Mouse (Mus musculus) brain, embryonic 14.5 days (tissue): ENCODE data around the gene Tmem132a. TPM values are rescaled to one million over a fixed set of nuclear protein-coding genes. Genes with fewer than 3 reads are reported as not detected.
A peak's percentile ranks its signal among the peaks of the same experiment; 100 is the strongest.

Experiments
- DNase-seq: peaks from one replicate; pipeline ENCODE4 v3.0.0-alpha.2; 2011; ENCODE audit warnings: low read depth
- CTCF ChIP-seq: fragments of 200-500 bp; IDR thresholded peaks from 2 replicates; pipeline ENCODE4 v1.5.1; 2012; ENCODE audit warnings: inconsistent platforms, mild to moderate bottlenecking, moderate library complexity, borderline replicate concordance; ENCODE audit not compliant: insufficient read depth, insufficient read length; ENCODE audit errors: extremely low read depth
- POLR2A ChIP-seq: fragments of 200-500 bp; IDR thresholded peaks from 2 replicates; pipeline ENCODE4 v1.6.1; 2012; ENCODE audit warnings: mild to moderate bottlenecking, inconsistent platforms, borderline replicate concordance; ENCODE audit not compliant: poor library complexity, insufficient read depth, insufficient read length, severe bottlenecking; ENCODE audit errors: extremely low read depth
- polyA plus RNA-seq: library from polyadenylated mRNA; depleted of rRNA; stranded (reverse); fragments of >200 nt; gene quantifications from 2 replicates; pipeline ENCODE4 v1.2.3, GENCODE M21; 2012; rRNA removed

Tmem132a gene
- 292 and 301 TPM in 2 replicates for polyA plus RNA-seq

GRCm38 (mm10) chr19:10869886-10870527 is at the start of gene Tmem132a:
Gene Tmem132a (minus strand): TSS chr19:10869940.
- DNase-seq = peak; percentile 57

GRCm38 (mm10) chr19:10918321-10918991 is 48.7 kb upstream of the Tmem132a start:
- no peak for DNase-seq
- TF ChIP-seq POLR2A (no peak), CTCF (no peak)

More at GRCm38 (mm10) chr19:10869886-10870527, at the start of gene Tmem132a:
- TF ChIP-seq POLR2A (no peak), CTCF (no peak)

DNA sequence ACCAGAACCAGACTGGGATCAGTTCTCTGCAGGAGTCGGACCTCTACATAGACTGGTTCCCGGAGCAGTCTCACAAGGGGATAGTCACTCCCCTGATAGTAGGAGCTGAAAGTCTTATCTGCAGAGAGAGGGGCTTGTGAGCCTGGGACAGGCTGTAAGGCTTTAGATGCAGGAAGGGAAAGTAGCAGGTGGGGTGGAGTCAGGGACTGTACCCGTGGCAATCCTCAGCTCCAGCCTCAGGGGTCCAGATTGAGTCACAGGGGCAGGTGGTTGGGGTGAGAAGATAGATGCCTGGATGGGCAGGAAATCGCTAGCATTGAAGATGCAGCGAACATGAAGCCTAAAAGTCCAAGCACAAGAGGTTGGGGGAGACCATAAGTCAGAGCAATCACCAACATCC is 46.8 kb upstream of the Tmem132a start:
- TF ChIP-seq CTCF = no peak
- no peak for TF ChIP-seq POLR2A
- no peak for DNase-seq

DNA sequence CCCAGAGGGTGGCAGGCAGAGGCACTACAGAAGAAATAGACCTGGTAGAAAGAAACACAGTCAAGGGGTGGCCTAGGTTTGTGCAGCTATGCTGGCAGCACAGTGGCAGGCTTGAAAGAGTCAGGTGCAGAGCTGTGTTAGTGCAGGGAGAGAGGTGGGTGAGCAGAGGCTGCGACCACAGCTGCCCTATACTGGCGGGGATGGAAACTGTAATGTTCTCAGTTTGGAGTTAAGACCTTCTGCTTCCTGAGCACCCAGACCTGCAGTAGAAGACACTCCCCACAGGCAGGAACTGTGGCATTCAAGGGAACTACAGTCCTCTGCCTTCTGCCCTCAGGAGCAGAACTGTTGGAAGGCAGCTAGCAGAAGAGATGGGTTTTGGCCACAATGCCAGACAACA is 45.1 kb upstream of the Tmem132a start:
- no peak for DNase-seq
- TF ChIP-seq POLR2A = no peak
- no peak for TF ChIP-seq CTCF

GRCm38 (mm10) chr19:10914291-10914690 is 44.6 kb upstream of the Tmem132a start:
- no peak for DNase-seq
- no peak for TF ChIP-seq CTCF
- no peak for TF ChIP-seq POLR2A

DNA sequence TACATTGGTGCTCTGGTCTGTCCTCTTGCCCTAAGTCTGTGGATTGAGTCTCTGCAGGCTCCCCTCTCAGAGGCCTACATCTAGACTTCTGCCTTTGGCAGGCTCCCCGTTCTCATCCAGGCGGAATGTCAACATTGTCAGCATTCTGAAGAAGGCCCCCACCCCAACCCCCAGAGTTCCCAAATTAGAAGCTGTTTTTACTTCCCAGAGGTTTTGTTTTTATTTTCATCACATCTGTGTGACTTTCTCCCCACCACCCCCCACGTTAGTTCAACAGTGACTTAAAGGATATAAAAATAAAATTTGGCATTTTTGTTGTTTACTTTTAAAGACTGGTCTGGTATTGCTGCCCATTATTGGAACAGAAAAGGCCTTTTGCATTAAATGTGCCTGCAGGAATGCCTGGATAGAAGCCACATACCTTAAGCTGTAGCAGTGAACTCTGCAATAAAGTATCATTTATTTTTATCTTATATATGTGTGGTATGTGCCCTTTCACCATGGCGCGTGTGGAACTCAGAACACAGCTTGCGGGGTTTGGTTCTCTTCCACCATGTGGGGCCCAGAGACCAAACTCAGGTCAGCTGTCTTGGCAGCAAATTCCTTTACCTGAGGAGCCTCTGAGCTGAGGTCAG is 39.5 kb upstream of the Tmem132a start:
- TF ChIP-seq POLR2A (no peak), CTCF (no peak)
- DNase-seq = no peak

DNA sequence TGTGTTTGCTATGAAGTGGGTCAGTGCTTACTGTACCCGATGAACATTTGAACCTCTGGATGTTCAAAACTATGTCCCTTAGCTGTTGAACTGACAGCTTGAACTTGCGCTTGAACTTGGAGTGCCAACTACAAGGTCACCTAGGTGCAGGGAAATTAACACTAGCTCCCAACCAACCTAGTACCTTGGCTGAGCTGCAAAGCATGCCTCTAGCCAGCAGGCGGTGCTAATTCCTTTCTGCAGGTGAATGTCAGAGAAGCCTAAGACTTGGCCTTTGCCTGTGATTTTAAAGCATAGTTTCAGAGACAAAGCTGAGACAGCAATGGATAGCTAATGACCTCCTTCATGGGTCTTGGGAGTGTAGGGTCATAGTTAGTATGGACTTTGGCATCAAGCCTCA is 38.2 kb upstream of the Tmem132a start:
- peak; percentile 48 for DNase-seq
- TF ChIP-seq CTCF (peak; percentile 75), POLR2A (no peak)

DNA sequence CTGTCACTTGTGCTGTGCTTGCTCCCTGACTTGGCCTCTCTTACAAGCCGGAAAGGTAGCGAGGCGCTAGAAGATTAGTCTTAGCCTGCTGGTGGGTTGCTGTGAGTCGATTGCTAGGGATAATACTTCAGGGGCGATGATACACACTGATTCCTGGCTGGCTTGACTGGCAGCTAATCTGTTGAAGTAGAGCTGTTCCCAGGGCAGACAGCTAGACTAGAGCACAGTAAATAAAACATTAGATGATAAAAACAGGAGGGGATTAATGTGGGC is 35.9 kb upstream of the Tmem132a start:
- no peak for DNase-seq

GRCm38 (mm10) chr19:10904927-10905727 is 35.4 kb upstream of the Tmem132a start:
- DNase-seq = peak; percentile 24
- no peak for TF ChIP-seq POLR2A
- no peak for TF ChIP-seq CTCF

More for the DNA sequence above, 35.9 kb upstream of the Tmem132a start:
- TF ChIP-seq POLR2A (no peak), CTCF (no peak)

- TF ChIP-seq CTCF = no peak
- TF ChIP-seq POLR2A = no peak
- no peak for DNase-seq
Measured at GRCm38 (mm10) chr19:10904512-10904911, 34.8 kb upstream of the Tmem132a start.

- DNase-seq = no peak
- TF ChIP-seq POLR2A (no peak), CTCF (no peak)
Measured at GRCm38 (mm10) chr19:10901046-10901445, 31.3 kb upstream of the Tmem132a start.
